Mouse (Mus musculus) heart, embryonic 15.5 days (tissue): ENCODE measurements around the gene 4930539E08Rik. TPM values are rescaled to one million over a fixed set of nuclear protein-coding genes. Genes with fewer than 3 reads are reported as not detected.

Experiments
- ATAC-seq: fragments of 200-750 bp; cut with Nextera tagmentation; replicated peaks from 2 replicates; pipeline ENCODE4 v1.8.0; 2017; ENCODE audit warnings: low read depth, moderate TSS enrichment; ENCODE audit not compliant: insufficient number of reproducible peaks, insufficient read depth, low FRiP score
- H3K27ac ChIP-seq: fragments of 300-500 bp; sonication (generic); 2 replicates; pipeline ENCODE4 v1.5.1; 2015; ENCODE audit warnings: mild to moderate bottlenecking, inconsistent platforms
- H3K27me3 ChIP-seq: fragments of 300-500 bp; sonication (generic); 2 replicates; pipeline ENCODE4 v1.6.1; 2015; ENCODE audit warnings: inconsistent platforms
- H3K36me3 ChIP-seq: fragments of 300-500 bp; sonication (generic); 2 replicates; pipeline ENCODE4 v1.6.1; 2015; ENCODE audit warnings: mild to moderate bottlenecking, inconsistent platforms
- H3K4me1 ChIP-seq: fragments of 300-500 bp; sonication (generic); replicated peaks from 2 replicates; pipeline ENCODE4 v1.6.1; 2015; ENCODE audit warnings: inconsistent platforms
- H3K4me2 ChIP-seq: fragments of 300-500 bp; sonication (generic); 2 replicates; pipeline ENCODE4 v1.6.1; 2015; ENCODE audit warnings: inconsistent platforms, mild to moderate bottlenecking, moderate library complexity
- H3K4me3 ChIP-seq: fragments of 300-500 bp; sonication (generic); 2 replicates; pipeline ENCODE4 v1.5.1; 2015; ENCODE audit warnings: mild to moderate bottlenecking, inconsistent platforms
- H3K9ac ChIP-seq: fragments of 300-500 bp; sonication (generic); 2 replicates; pipeline ENCODE4 v1.6.1; 2015; ENCODE audit warnings: mild to moderate bottlenecking, inconsistent platforms
- H3K9me3 ChIP-seq: fragments of 300-500 bp; sonication (generic); replicated peaks from 2 replicates; pipeline ENCODE4 v1.6.1; 2016; ENCODE audit warnings: inconsistent platforms
- WGBS: fragments of 180-500 bp; shearing (Covaris S2); methylation state at CpG from one replicate; pipeline ENCODE4 v1.1.7; 2015; ENCODE audit warnings: mixed read lengths; 5-methylcytosine and 5-hydroxymethylcytosine counted together
- polyA plus RNA-seq: library from polyadenylated mRNA; unstranded; fragments of >200 nt; fragmentation: Nextera tagmentation; extraction: Ambion mirVana; gene quantifications from 2 replicates; pipeline ENCODE4 v1.2.1, GENCODE M21; 2015

The 4930539E08Rik gene
- polyA plus RNA-seq, 1 experiment from 2014 or later, result 0.04 TPM

DNA sequence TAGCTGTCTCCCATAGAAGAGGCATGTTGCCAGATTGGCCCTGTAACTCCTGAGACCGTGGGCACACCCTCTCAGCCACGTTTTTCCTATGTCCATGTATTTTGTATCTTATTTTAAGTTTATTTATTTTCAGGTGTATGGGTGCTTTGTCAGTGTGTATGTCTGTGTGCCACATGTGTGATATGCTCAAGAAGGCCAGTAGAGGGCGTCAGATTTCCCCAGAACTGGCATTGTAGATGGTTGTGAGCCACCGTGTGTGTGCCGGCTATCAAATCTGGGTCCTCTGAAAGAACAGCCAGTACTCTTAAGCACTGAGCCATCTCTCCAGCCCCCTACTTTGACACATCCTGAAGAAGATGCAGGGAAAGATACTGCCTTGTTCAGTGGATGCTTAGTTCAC, 44.7 kb downstream of the 4930539E08Rik start:
- Histone ChIP-seq H3K9ac (no peak overlapping the region), H3K27ac (no peak overlapping the region), H3K36me3 (no peaks in the 10 kb centered on the region), H3K4me3 (no peak overlapping the region), H3K4me2 (no peak overlapping the region), H3K4me1 (peaks cover 7% of the 10 kb centered on the region), H3K9me3 (no peaks in the 10 kb centered on the region), H3K27me3 (no peaks in the 10 kb centered on the region)
- 66% methylated on average over 5 of the region's 5 CpGs for WGBS
- no peak for ATAC-seq

DNA sequence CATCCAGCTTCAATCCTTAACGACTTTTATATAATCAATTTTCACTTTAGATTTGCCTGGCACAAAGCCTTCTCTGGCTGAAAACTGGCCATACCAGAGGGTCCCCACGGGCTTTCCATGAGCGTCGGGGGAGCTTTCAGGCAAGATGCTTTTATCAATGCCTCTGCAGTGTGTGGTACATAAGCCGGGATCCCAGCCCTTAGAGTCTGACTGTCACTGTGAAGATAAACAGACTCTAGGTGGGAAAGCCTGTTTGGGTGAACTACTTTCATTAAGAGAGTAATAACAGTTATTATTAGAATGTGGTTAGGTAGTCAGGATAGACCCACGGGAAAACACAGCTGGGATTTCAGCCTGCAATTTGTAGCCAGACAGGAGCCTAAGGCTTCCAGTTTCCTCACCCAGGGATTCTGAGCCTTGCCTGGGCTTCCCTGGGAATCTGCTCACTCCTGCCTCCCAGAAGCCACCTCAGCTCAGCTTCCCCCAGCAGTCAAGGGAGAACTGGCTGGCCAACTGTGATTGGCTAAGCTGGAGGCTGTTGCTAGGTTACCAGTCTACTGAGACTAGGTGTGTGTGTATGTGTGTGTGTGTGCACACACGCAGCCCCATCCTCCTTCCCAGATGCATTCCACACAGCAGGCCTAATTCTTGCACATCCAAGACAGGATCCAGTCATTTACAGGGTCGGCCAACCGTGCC, 45.6 kb downstream of the 4930539E08Rik start:
- Histone ChIP-seq H3K27ac (no peak overlapping the region), H3K4me3 (no peak overlapping the region), H3K27me3 (no peaks in the 10 kb centered on the region), H3K36me3 (no peaks in the 10 kb centered on the region), H3K4me1 (no peaks in the 10 kb centered on the region), H3K4me2 (no peak overlapping the region), H3K9me3 (no peaks in the 10 kb centered on the region), H3K9ac (no peak overlapping the region)
- ATAC-seq, result no peak; the same call in 1 of the 2 replicates
- WGBS, result 52% methylated on average over 9 of the region's 9 CpGs

DNA sequence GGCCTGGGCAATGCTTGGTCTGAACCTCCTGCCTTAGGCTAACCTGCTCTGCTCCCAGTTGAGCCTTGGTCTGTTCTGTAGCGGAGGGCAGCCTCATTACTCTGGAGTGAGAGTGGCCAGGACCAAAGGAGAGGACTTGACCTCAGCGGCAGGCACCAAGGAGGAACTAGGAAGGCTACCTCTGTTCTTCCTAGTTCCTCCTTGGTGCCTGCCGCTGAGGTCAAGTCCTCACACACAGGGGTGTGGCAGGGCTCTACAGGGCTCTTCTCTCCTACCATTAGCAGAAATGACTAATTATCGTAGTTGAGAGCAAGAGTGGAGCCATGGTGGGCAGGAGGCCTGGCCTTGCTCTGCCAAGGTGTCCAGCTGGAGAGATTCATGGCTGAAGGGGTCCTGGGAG, 47.7 kb downstream of the 4930539E08Rik start:
- H3K9me3 ChIP-seq, result no peaks in the 10 kb centered on the region
- no peaks in the 10 kb centered on the region for H3K4me1 ChIP-seq
- H3K4me2 ChIP-seq, result no peak overlapping the region
- H3K27ac ChIP-seq, result no peak overlapping the region
- H3K36me3 ChIP-seq, result no peaks in the 10 kb centered on the region
- no peak overlapping the region for H3K4me3 ChIP-seq
- ATAC-seq, result no peak
- H3K27me3 ChIP-seq, result no peaks in the 10 kb centered on the region
- H3K9ac ChIP-seq, result no peak overlapping the region
- WGBS, result 81% methylated on average over 4 of the region's 4 CpGs

DNA sequence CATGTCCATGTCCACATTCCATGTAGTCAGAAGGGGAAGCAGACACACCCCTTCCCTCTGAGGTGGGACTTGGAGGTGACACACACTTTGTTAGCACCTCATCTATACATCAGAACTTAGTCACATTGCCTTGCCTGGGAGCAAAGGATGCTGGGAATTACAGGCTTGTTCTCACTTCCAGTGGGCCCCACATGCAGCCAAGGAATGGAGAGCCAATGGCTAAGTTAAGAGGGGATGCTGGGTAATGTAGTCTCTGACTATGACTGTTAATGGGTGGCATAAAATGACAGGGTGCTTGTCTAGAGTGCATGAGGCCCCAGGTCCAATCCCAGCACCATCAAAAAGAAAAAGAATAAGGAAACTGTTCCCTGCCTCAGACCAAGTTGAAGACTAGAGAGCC, 48.2 kb downstream of the 4930539E08Rik start:
- no peaks in the 10 kb centered on the region for H3K27me3 ChIP-seq
- H3K9me3 ChIP-seq, result no peaks in the 10 kb centered on the region
- no peak overlapping the region for H3K4me2 ChIP-seq
- H3K4me1 ChIP-seq, result no peaks in the 10 kb centered on the region
- H3K36me3 ChIP-seq, result no peaks in the 10 kb centered on the region
- no peak overlapping the region for H3K9ac ChIP-seq
- no peak for ATAC-seq
- H3K27ac ChIP-seq, result no peak overlapping the region
- H3K4me3 ChIP-seq, result no peak overlapping the region

DNA sequence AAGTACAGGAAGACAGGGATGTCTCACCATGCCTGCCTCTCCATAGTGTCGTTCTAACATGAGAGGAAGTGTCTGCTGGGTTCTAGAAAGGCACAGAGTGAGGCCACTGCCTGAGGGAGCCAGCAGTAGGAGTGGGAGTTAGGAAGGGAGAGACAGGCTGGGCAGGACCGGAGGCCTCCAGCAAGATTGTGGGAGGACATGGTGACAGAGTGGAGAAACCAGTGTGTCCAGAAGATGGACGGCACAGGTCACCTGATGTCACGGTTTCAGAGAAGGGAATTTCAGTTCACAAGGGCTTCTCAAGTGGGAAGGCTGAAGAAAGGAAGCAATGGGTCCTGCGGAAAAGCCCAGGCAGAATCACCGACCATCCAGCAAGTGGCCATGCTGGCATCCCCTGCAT, 50.7 kb downstream of the 4930539E08Rik start:
- Histone ChIP-seq H3K9ac (no peak overlapping the region), H3K4me1 (no peaks in the 10 kb centered on the region), H3K36me3 (no peaks in the 10 kb centered on the region), H3K4me3 (no peak overlapping the region), H3K9me3 (no peaks in the 10 kb centered on the region), H3K4me2 (no peak overlapping the region), H3K27me3 (no peaks in the 10 kb centered on the region), H3K27ac (no peak overlapping the region)
- WGBS, result 73% methylated on average over 6 of the region's 6 CpGs
- ATAC-seq, result no peak

DNA sequence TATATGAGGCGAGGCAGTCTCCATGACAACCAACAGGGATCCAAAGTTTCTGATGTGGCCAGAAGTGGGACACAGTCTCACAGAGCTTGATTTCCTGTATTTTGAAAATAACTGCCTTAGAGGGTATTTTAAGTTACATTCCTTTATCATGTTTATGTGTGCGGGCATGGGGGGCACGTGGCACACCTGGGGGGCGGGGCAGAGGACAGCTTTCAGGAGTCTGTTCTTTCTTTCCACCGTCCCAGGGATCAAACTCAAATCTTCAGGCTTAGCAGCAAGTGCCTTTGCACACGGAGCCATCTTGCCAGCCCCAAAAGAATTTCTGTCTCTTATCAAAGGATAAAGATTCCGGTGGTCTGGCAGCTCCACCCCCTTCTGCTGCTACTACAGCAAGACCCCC, 51.2 kb downstream of the 4930539E08Rik start:
- Histone ChIP-seq H3K4me1 (no peaks in the 10 kb centered on the region), H3K4me2 (no peak overlapping the region), H3K4me3 (no peak overlapping the region), H3K36me3 (no peaks in the 10 kb centered on the region), H3K9me3 (no peaks in the 10 kb centered on the region), H3K27me3 (no peaks in the 10 kb centered on the region), H3K27ac (no peak overlapping the region), H3K9ac (no peak overlapping the region)
- 58% methylated on average over 7 of the region's 7 CpGs for WGBS
- ATAC-seq, result no peak

DNA sequence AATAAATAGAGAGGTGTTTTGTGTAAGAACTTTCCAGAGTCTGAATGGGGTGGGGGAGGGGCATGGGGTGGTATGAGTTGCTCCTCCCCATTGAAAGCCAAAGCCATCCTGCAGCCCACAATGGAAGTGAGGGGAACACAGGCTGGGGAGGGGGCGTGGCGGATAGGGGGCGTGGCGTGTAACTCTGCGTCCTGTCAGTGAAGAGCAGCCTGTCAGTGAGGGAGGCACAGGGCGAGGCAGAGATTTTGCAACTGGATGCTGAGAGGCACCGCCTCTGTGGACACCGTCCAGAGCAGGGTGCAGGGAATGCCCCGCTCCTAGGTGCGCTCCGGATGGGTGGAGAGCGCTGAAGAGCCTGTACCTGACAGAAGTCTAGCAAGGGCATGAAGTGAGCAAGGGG, 56.9 kb downstream of the 4930539E08Rik start, which contains the start of gene Pnpla1:
Gene Pnpla1 (plus strand): TSS at position 207 of the 400 bp plus-strand sequence.
- H3K4me1 ChIP-seq, result no peaks in the 10 kb centered on the region
- H3K36me3 ChIP-seq, result no peaks in the 10 kb centered on the region
- no peak within 1 kb of the TSS for H3K9ac ChIP-seq
- no peak within 1 kb of the TSS for H3K4me2 ChIP-seq
- H3K27ac ChIP-seq, result no peak within 1 kb of the TSS
- WGBS, result 33% methylated on average over 12 of the region's 12 CpGs
- no peaks in the 10 kb centered on the region for H3K9me3 ChIP-seq
- H3K27me3 ChIP-seq, result no peaks in the 10 kb centered on the region
- no peak for ATAC-seq
- H3K4me3 ChIP-seq, result no peak within 1 kb of the TSS

DNA sequence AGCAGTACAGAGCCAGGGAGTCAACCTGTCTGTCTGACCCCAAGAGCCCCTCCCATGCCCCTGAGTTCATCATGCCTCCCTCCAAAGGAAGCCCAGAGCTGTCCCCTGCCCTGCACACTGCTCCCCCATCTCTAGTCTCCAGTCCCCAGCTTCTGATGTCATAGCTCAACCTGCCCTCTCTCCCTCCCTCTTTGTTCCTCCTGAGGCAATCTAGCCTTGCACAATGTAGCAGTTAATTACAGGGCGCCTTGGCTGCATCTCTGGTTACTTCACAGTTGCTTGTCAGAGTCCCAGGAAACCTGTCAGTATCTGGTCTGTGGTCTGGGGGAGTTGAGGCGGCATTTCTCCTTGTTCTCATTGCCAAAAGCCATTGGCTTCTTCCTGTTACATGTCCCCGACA, 59.1 kb downstream of the 4930539E08Rik start:
- Histone ChIP-seq H3K36me3 (no peaks in the 10 kb centered on the region), H3K27ac (no peak overlapping the region), H3K9ac (no peak overlapping the region), H3K4me1 (no peaks in the 10 kb centered on the region), H3K9me3 (no peaks in the 10 kb centered on the region), H3K4me3 (no peak overlapping the region), H3K4me2 (no peak overlapping the region), H3K27me3 (no peaks in the 10 kb centered on the region)
- ATAC-seq, result no peak
- 60% methylated on average over 3 of the region's 3 CpGs for WGBS

DNA sequence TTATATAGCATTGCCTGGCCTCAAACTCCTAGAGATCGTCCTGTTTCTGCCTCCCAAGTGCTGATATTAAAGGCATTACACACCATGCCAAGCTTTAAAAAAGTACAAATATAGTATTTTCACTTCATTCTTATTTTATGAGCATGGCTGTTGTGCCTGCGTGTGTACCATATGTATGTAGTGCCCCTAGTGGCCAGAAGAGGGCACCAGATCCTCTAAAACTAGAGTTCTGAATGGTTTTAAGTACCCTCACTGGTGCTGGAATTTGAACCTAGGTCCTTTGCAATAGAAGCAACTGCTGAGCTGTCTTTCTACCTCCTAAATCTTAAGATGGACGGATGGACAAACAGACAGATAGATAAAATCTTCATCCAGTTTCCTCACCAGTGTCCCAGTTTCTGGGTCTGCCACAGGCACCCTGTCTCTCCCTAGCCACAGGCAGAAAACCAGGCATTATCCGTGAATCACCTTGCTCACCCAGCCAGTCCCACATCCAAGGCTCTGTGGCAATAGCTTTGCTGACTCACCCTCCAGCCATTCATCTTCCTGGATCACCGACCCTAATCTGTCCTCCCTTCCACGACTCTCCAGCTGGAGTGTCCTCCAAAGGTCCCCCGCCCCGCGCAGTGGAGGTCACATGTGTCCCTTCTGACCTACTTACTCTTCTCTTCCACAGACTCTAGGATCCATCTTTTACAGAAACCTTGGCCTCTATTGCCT, 59.8 kb downstream of the 4930539E08Rik start:
- Histone ChIP-seq H3K27ac (no peak overlapping the region), H3K9ac (no peak overlapping the region), H3K27me3 (no peaks in the 10 kb centered on the region), H3K4me2 (no peak overlapping the region), H3K4me3 (no peak overlapping the region), H3K36me3 (no peaks in the 10 kb centered on the region), H3K9me3 (no peaks in the 10 kb centered on the region), H3K4me1 (no peaks in the 10 kb centered on the region)
- 68% methylated on average over 9 of the region's 9 CpGs for WGBS
- no peak for ATAC-seq

DNA sequence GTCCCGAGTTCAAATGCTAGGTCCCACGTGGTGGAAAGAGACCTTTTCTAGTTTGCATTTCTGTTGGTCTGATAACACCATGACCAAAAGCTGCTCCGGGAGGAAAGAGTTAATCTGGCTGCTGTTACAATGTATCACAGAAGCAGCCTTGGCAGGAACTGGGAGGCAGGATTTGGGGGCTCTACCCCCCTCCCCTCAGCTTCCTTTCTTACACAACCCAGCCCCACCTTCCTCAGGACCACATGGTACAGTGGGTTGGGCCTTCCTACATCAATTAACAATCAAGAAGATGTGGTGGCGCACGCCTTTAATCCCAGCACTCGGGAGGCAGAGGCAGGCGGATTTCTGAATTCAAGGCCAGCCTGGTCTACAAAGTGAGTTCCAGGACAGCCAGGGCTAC, 60.7 kb downstream of the 4930539E08Rik start:
- no peaks in the 10 kb centered on the region for H3K36me3 ChIP-seq
- no peak overlapping the region for H3K9ac ChIP-seq
- no peaks in the 10 kb centered on the region for H3K9me3 ChIP-seq
- no peak for ATAC-seq
- H3K27ac ChIP-seq, result no peak overlapping the region
- no peak overlapping the region for H3K4me2 ChIP-seq
- 79% methylated on average over 7 of the region's 7 CpGs for WGBS
- H3K27me3 ChIP-seq, result no peaks in the 10 kb centered on the region
- no peak overlapping the region for H3K4me3 ChIP-seq
- no peaks in the 10 kb centered on the region for H3K4me1 ChIP-seq

DNA sequence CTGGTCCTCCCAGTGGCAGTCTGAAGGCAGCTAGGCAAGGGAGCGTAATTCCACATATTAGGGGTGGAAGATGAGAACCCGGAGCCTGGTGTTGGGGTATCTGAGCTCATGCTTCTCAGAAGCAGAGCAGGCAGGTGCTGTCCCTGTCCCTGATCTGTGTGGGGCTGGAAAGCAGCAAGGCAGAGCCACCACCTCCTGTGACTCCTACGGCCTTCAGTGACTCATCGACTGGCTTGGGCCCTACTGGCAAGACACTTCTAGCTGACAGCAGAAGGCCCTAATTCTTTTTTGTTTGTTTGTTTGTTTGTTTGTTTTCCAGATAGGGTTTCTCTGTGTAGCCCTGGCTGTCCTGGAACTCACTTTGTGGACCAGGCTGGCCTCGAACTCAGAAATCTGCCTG, 64.6 kb downstream of the 4930539E08Rik start:
- Histone ChIP-seq H3K9ac (no peak overlapping the region), H3K4me3 (no peak overlapping the region), H3K4me2 (no peak overlapping the region), H3K9me3 (no peaks in the 10 kb centered on the region), H3K4me1 (peaks cover 11% of the 10 kb centered on the region), H3K27me3 (no peaks in the 10 kb centered on the region), H3K36me3 (no peaks in the 10 kb centered on the region), H3K27ac (no peak overlapping the region)
- ATAC-seq, result no peak
- WGBS, result 83% methylated on average over 5 of the region's 5 CpGs
